Mouse (Mus musculus): ENCODE data around the gene Arpp19. TPM values are rescaled to one million over a fixed set of nuclear protein-coding genes. Genes with fewer than 3 reads are reported as not detected.

Gene Arpp19
- polyA plus RNA-seq, 1 experiment: 417 TPM

DNA sequence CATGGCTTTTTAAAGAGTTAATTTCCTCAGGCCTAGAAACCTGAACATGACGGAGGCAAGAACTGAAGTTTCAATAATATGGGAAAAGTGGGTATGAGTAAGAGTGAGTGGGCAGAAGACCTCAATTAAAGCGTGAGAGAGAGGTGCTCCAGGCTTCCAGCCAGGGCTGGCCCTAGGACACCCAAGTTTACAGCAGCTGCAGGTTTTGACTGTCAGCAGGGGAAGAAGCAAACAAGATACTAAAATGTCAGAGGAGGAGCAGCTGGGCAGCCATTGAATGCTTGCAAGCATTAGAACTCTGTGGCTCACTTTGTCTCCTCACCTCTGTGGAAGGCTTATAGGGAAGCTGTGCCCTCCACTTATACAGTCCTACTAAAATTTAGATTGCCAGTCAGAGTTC is 50.4 kb downstream of the Arpp19 start:
- H3K4me3 ChIP-seq (ENCODE audit: insufficient read depth, low read length): no peak overlapping the region
- H3K27ac ChIP-seq (ENCODE audit: insufficient read depth, low read length): no peak overlapping the region
- no peak for TF ChIP-seq CTCF (IDR thresholded peaks at IDR 0.05; ENCODE audit: extremely low read depth, insufficient read depth, low read length)
- TF ChIP-seq POLR2A (IDR thresholded peaks at IDR 0.05; ENCODE audit: extremely low read depth, insufficient read depth, low read length): no peak
- H3K4me1 ChIP-seq (ENCODE audit: control insufficient read depth, insufficient read depth, low read length): peaks cover 11% of the 10 kb centered on the region

DNA sequence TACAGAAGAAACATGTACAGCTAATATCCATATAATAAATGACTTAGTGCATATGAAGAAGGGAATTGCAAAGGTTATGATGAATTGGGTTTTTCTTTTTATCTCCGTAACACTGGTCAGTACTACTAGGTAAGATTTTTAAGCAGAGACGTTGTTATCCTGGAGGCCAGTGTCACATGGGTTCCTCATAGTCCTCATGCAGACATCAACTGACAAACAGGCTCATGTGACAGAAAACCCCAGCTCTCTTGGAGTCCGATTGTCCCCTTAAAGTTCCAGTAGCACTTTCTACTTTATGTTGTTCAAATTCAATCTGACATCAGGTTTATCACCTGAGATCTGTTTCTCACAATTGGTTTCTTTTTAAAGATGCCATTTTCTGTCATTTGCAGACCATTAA is 51.9 kb downstream of the Arpp19 start:
- TF ChIP-seq CTCF (IDR thresholded peaks at IDR 0.05; ENCODE audit: extremely low read depth, insufficient read depth, low read length) (no peak), POLR2A (IDR thresholded peaks at IDR 0.05; ENCODE audit: extremely low read depth, insufficient read depth, low read length) (no peak)
- Histone ChIP-seq H3K4me3 (ENCODE audit: insufficient read depth, low read length) (no peak overlapping the region), H3K4me1 (ENCODE audit: control insufficient read depth, insufficient read depth, low read length) (peaks cover 10% of the 10 kb centered on the region), H3K27ac (ENCODE audit: insufficient read depth, low read length) (no peak overlapping the region)

DNA sequence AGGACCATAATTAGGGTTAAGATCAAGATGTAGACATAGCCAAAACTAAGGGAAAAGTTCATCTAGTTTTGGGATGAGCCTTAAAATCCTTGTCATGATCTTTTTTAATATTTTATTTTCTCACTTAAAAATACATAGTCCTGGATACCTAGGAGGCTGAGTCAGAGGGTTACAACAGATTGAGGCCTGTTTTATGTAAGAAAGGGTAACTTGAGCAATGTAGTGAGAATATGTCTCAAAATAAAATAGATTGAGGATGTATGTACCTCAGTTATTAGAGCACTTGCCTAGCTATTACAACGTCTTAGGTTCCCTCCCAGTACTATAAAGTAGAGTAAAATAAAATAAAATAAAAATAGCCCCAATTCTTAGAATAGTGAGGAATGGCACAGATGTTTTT is 54.7 kb downstream of the Arpp19 start:
- H3K4me1 ChIP-seq (ENCODE audit: control insufficient read depth, insufficient read depth, low read length): peaks cover 5% of the 10 kb centered on the region
- TF ChIP-seq CTCF (IDR thresholded peaks at IDR 0.05; ENCODE audit: extremely low read depth, insufficient read depth, low read length): no peak
- TF ChIP-seq POLR2A (IDR thresholded peaks at IDR 0.05; ENCODE audit: extremely low read depth, insufficient read depth, low read length): no peak
- no peak overlapping the region for H3K4me3 ChIP-seq (ENCODE audit: insufficient read depth, low read length)
- no peak overlapping the region for H3K27ac ChIP-seq (ENCODE audit: insufficient read depth, low read length)

GRCm38 (mm10) chr9:75094762-75095161 is 57.3 kb downstream of the Arpp19 start:
- TF ChIP-seq CTCF (IDR thresholded peaks at IDR 0.05; ENCODE audit: extremely low read depth, insufficient read depth, low read length) (no peak), POLR2A (IDR thresholded peaks at IDR 0.05; ENCODE audit: extremely low read depth, insufficient read depth, low read length) (no peak)
- Histone ChIP-seq H3K4me3 (ENCODE audit: insufficient read depth, low read length) (no peak overlapping the region), H3K4me1 (ENCODE audit: control insufficient read depth, insufficient read depth, low read length) (peaks cover 5% of the 10 kb centered on the region), H3K27ac (ENCODE audit: insufficient read depth, low read length) (no peak overlapping the region)

- TF ChIP-seq CTCF (IDR thresholded peaks at IDR 0.05; ENCODE audit: extremely low read depth, insufficient read depth, low read length): no peak
- no peak for TF ChIP-seq POLR2A (IDR thresholded peaks at IDR 0.05; ENCODE audit: extremely low read depth, insufficient read depth, low read length)
- H3K27ac ChIP-seq (ENCODE audit: insufficient read depth, low read length): peak overlapping the region; percentile 35; the same call in 1 of the 2 replicates
- no peak overlapping the region for H3K4me3 ChIP-seq (ENCODE audit: insufficient read depth, low read length)
- peaks cover 5% of the 10 kb centered on the region for H3K4me1 ChIP-seq (ENCODE audit: control insufficient read depth, insufficient read depth, low read length)
These were observed 61.5 kb downstream of the Arpp19 start for GRCm38 (mm10) chr9:75098937-75099336.

DNA sequence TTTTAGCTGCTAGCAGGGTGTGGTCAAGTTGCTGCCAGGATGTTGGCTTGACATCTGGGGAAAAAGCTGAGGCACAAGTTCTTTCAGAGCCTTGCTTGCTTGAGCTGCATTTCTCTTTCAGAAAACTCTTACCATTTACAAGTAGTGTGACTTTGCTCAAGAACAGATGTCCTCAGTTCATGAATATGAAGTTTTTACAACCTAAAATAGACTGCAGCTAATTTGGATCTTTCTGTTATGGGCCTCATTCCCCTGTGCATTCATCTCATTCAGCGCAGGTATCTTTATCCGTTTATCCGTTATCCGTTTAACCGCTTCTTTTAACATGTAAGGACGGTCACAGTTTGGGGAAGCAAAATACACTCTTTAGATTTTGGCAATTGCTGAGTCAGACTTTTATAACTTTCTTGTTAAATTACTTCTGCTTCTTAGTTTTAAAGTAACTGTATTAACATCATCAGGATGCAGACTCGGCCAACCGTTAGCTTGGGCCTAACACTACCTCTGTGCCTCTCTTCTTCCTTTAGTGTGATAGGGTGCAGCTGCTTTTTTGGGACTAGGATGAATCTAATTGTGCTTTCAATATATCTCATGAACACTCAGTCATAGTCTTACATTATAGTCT is 62.9 kb downstream of the Arpp19 start:
- Histone ChIP-seq H3K4me1 (ENCODE audit: control insufficient read depth, insufficient read depth, low read length) (peaks cover 8% of the 10 kb centered on the region), H3K4me3 (ENCODE audit: insufficient read depth, low read length) (no peak overlapping the region), H3K27ac (ENCODE audit: insufficient read depth, low read length) (no peak overlapping the region)
- TF ChIP-seq CTCF (IDR thresholded peaks at IDR 0.05; ENCODE audit: extremely low read depth, insufficient read depth, low read length): no peak
- no peak for TF ChIP-seq POLR2A (IDR thresholded peaks at IDR 0.05; ENCODE audit: extremely low read depth, insufficient read depth, low read length)

- Histone ChIP-seq H3K4me1 (ENCODE audit: control insufficient read depth, insufficient read depth, low read length) (peaks cover 9% of the 10 kb centered on the region), H3K4me3 (ENCODE audit: insufficient read depth, low read length) (no peak overlapping the region), H3K27ac (ENCODE audit: insufficient read depth, low read length) (no peak overlapping the region)
- TF ChIP-seq POLR2A (IDR thresholded peaks at IDR 0.05; ENCODE audit: extremely low read depth, insufficient read depth, low read length) (no peak), CTCF (IDR thresholded peaks at IDR 0.05; ENCODE audit: extremely low read depth, insufficient read depth, low read length) (no peak)
These were observed 64.7 kb downstream of the Arpp19 start for GRCm38 (mm10) chr9:75102131-75102530.

Other genes starting within 250 kb of the Arpp19 start
- 0.06 and 0.09 TPM in 2 replicates for gene Onecut1, start 175.7 kb upstream of the Arpp19 start, polyA plus RNA-seq (2012; rRNA removed)
- 26.5 and 27.7 TPM in 2 replicates for gene Fam214a, start 84.7 kb upstream of the Arpp19 start, polyA plus RNA-seq (2012; rRNA removed)
- gene Myo5a, start 33.4 kb downstream of the Arpp19 start, polyA plus RNA-seq (2012; rRNA removed): 115 and 116 TPM in 2 replicates
- 5.0 and 5.9 TPM in 2 replicates for gene Myo5c, start 194.4 kb downstream of the Arpp19 start, polyA plus RNA-seq (2012; rRNA removed)

All from cortical plate, adult 2 months (tissue).